ENCODE assay signal across 13 mouse cellular contexts in genomic region chr6:146343671-146344384, GRCm38 (mm10).
DNase-seq lines count a peak whose midpoint lies in the region; ATAC-seq lines count a peak whose summit lies in the region.
"Had no signal": no experiment of that assay in that cellular context is flagged by ENCODE, and none has a peak within 500 bp of the region (broad histone marks: within the 10 kb centered on the region; RNA-seq: fewer than 3 reads in every experiment).

No protein-coding gene starts in this region.

- H3K4me2 ChIP-seq in embryonic facial prominence, embryonic 12.5 days (replicated peaks), result no peak overlapping the region
- no peak overlapping the region for H3K4me2 ChIP-seq in midbrain, embryonic 14.5 days (ENCODE audit: low read length)
- H3K4me2 ChIP-seq in embryonic facial prominence, embryonic 14.5 days (ENCODE audit: low read depth, low read length), result no peak overlapping the region
- H3K4me2 ChIP-seq: hindbrain, embryonic 12.5 days; limb, embryonic 12.5 days; lung, embryonic 15.5 days had no signal

- H3K36me3 ChIP-seq in embryonic facial prominence, embryonic 12.5 days, result no peaks in the 10 kb centered on the region
- no peaks in the 10 kb centered on the region for H3K36me3 ChIP-seq in embryonic facial prominence, embryonic 10.5 days (replicated peaks)
- H3K36me3 ChIP-seq in midbrain, embryonic 10.5 days, result no peaks in the 10 kb centered on the region
- H3K36me3 ChIP-seq in midbrain, embryonic 14.5 days (ENCODE audit: control insufficient read depth, insufficient read depth, low read length), result no peaks in the 10 kb centered on the region
- no peaks in the 10 kb centered on the region for H3K36me3 ChIP-seq in embryonic facial prominence, embryonic 14.5 days (ENCODE audit: control insufficient read depth, insufficient read depth, low read length)
- H3K36me3 ChIP-seq: hindbrain, embryonic 12.5 days; limb, embryonic 12.5 days; lung, embryonic 15.5 days had no signal

- no peaks in the 10 kb centered on the region for H3K27me3 ChIP-seq in embryonic facial prominence, embryonic 12.5 days
- H3K27me3 ChIP-seq in embryonic facial prominence, embryonic 10.5 days (replicated peaks; ENCODE audit: low read depth, poor library complexity, severe bottlenecking), result no peaks in the 10 kb centered on the region
- H3K27me3 ChIP-seq in midbrain, embryonic 10.5 days (ENCODE audit: low read depth, poor library complexity, severe bottlenecking), result no peaks in the 10 kb centered on the region
- no peaks in the 10 kb centered on the region for H3K27me3 ChIP-seq in midbrain, embryonic 14.5 days (ENCODE audit: control insufficient read depth, insufficient read depth, low read length)
- H3K27me3 ChIP-seq in embryonic facial prominence, embryonic 14.5 days (replicated peaks; ENCODE audit: control insufficient read depth, insufficient read depth, low read length), result no peaks in the 10 kb centered on the region
- H3K27me3 ChIP-seq: hindbrain, embryonic 12.5 days; limb, embryonic 12.5 days; lung, embryonic 15.5 days had no signal

- intact Hi-C loops in heart, postnatal 36 days (cut with DNase I), result no loop called here

- H3K9me3 ChIP-seq in embryonic facial prominence, embryonic 12.5 days, result no peaks in the 10 kb centered on the region
- H3K9me3 ChIP-seq in embryonic facial prominence, embryonic 10.5 days, result no peaks in the 10 kb centered on the region
- H3K9me3 ChIP-seq in midbrain, embryonic 10.5 days (replicated peaks), result no peaks in the 10 kb centered on the region
- no peaks in the 10 kb centered on the region for H3K9me3 ChIP-seq in midbrain, embryonic 14.5 days (ENCODE audit: control insufficient read depth, low read length)
- no peaks in the 10 kb centered on the region for H3K9me3 ChIP-seq in embryonic facial prominence, embryonic 14.5 days (ENCODE audit: control insufficient read depth, low read length)
- H3K9me3 ChIP-seq: heart, embryonic 10.5 days; hindbrain, embryonic 12.5 days; limb, embryonic 12.5 days; lung, embryonic 15.5 days had no signal

- no peak for ATAC-seq in embryonic facial prominence, embryonic 12.5 days (ENCODE audit: insufficient number of reproducible peaks, insufficient read depth, low FRiP score, low TSS enrichment)
- no peak for ATAC-seq in midbrain, embryonic 14.5 days (ENCODE audit: low FRiP score, low TSS enrichment)
- no peak for ATAC-seq in embryonic facial prominence, embryonic 14.5 days (ENCODE audit: low read depth)

- H3K9ac ChIP-seq in embryonic facial prominence, embryonic 12.5 days, result no peak overlapping the region
- H3K9ac ChIP-seq in midbrain, embryonic 14.5 days (replicated peaks; ENCODE audit: low read length), result no peak overlapping the region
- H3K9ac ChIP-seq in embryonic facial prominence, embryonic 14.5 days (ENCODE audit: low read depth, low read length), result no peak overlapping the region
- H3K9ac ChIP-seq: hindbrain, embryonic 12.5 days; limb, embryonic 12.5 days; lung, embryonic 15.5 days had no signal

- H3K4me1 ChIP-seq in embryonic facial prominence, embryonic 12.5 days, result peaks cover 3% of the 10 kb centered on the region; the same call in 1 of the 2 replicates
- peaks cover 12% of the 10 kb centered on the region for H3K4me1 ChIP-seq in embryonic facial prominence, embryonic 10.5 days
- H3K4me1 ChIP-seq in midbrain, embryonic 10.5 days, result peaks cover 20% of the 10 kb centered on the region
- peaks cover 12% of the 10 kb centered on the region; the same call in 1 of the 2 replicates for H3K4me1 ChIP-seq in midbrain, embryonic 14.5 days (ENCODE audit: control insufficient read depth, insufficient read depth, low read length)
- H3K4me1 ChIP-seq in embryonic facial prominence, embryonic 14.5 days (ENCODE audit: control insufficient read depth, insufficient read depth, low read length), result peaks cover 12% of the 10 kb centered on the region
- H3K4me1 ChIP-seq: limb, embryonic 12.5 days; lung, embryonic 15.5 days had no signal

- no peak for DNase-seq in embryonic facial prominence, embryonic 10.5 days (ENCODE audit: low spot score)
- DNase-seq in midbrain, embryonic 10.5 days (ENCODE audit: low spot score), result no peak
- DNase-seq in midbrain, embryonic 14.5 days, result no peak
- DNase-seq in embryonic facial prominence, embryonic 14.5 days (ENCODE audit: low spot score), result peak; percentile 31
- DNase-seq in urinary bladder, postnatal 36 days (ENCODE audit: low spot score in 2 of 2), result no peak
- DNase-seq in liver, result no peak
- DNase-seq in heart, postnatal 36 days, result no peak
- DNase-seq: layer of hippocampus, adult 9-11 months had no signal

- WGBS in embryonic facial prominence, embryonic 12.5 days, result 50% methylated on average over 10 of the region's 10 CpGs
- WGBS in embryonic facial prominence, embryonic 10.5 days, result 55% methylated on average over 10 of the region's 10 CpGs
- WGBS in midbrain, embryonic 10.5 days, result 43% methylated on average over 10 of the region's 10 CpGs
- 45% methylated on average over 10 of the region's 10 CpGs for WGBS in midbrain, embryonic 14.5 days
- 48% methylated on average over 10 of the region's 10 CpGs for WGBS in embryonic facial prominence, embryonic 14.5 days

- 0 out of 2 replicates have a peak overlapping the region, but pooled peaks have one; percentile 50 for H3K27ac ChIP-seq in embryonic facial prominence, embryonic 12.5 days
- H3K27ac ChIP-seq in embryonic facial prominence, embryonic 10.5 days (replicated peaks), result no peak overlapping the region
- 0 out of 2 replicates have a peak overlapping the region, but pooled peaks have one; percentile 74 for H3K27ac ChIP-seq in midbrain, embryonic 10.5 days (replicated peaks)
- no peak overlapping the region for H3K27ac ChIP-seq in midbrain, embryonic 14.5 days (replicated peaks; ENCODE audit: low read depth, low read length)
- H3K27ac ChIP-seq in embryonic facial prominence, embryonic 14.5 days (replicated peaks; ENCODE audit: low read depth, low read length), result no peak overlapping the region; the same call in 1 of the 2 replicates
- H3K27ac ChIP-seq: heart, embryonic 10.5 days; hindbrain, embryonic 12.5 days; limb, embryonic 12.5 days; lung, embryonic 15.5 days had no signal

- H3K4me3 ChIP-seq in embryonic facial prominence, embryonic 12.5 days, result no peak overlapping the region
- H3K4me3 ChIP-seq in embryonic facial prominence, embryonic 10.5 days, result no peak overlapping the region
- H3K4me3 ChIP-seq in midbrain, embryonic 10.5 days, result no peak overlapping the region
- no peak overlapping the region for H3K4me3 ChIP-seq in midbrain, embryonic 14.5 days (replicated peaks; ENCODE audit: low read depth, low read length)
- H3K4me3 ChIP-seq in embryonic facial prominence, embryonic 14.5 days (ENCODE audit: low read depth, low read length), result no peak overlapping the region
- H3K4me3 ChIP-seq: heart, embryonic 10.5 days; hindbrain, embryonic 12.5 days; limb, embryonic 12.5 days; lung, embryonic 15.5 days had no signal

Comparison
In these comparisons a context has a peak if more than half of its experiments do, and no peak if none do; other contexts are left out.
1. H3K27ac ChIP-seq: peak in embryonic facial prominence, embryonic 12.5 days (single experiment) and midbrain, embryonic 10.5 days (single experiment); none in embryonic facial prominence, embryonic 10.5 days (single experiment), midbrain, embryonic 14.5 days (single experiment) and embryonic facial prominence, embryonic 14.5 days (single experiment).